Mouse (Mus musculus): ENCODE measurements around the gene Mindy1. TPM values are rescaled to one million over a fixed set of nuclear protein-coding genes. Genes with fewer than 3 reads are reported as not detected.

The Mindy1 gene
- polyA plus RNA-seq, 1 experiment from 2014 or later: 37.2 TPM

- no peak overlapping the region for H3K27ac ChIP-seq (ENCODE audit: low read depth, low read length)
- no peaks in the 10 kb centered on the region for H3K9me3 ChIP-seq (ENCODE audit: control insufficient read depth, low read length)
- H3K4me2 ChIP-seq (ENCODE audit: low read depth, low read length): no peak overlapping the region
- H3K4me1 ChIP-seq (ENCODE audit: control insufficient read depth, insufficient read depth, low read length): no peaks in the 10 kb centered on the region
- H3K27me3 ChIP-seq (ENCODE audit: control insufficient read depth, insufficient read depth, low read length): no peaks in the 10 kb centered on the region
- H3K9ac ChIP-seq (replicated peaks; ENCODE audit: low read depth, low read length): no peak overlapping the region
- ATAC-seq (ENCODE audit: low read depth): no peak
- WGBS: 90% methylated on average over 7 of the region's 7 CpGs
- no peak overlapping the region for H3K4me3 ChIP-seq (ENCODE audit: low read depth, low read length)
- H3K36me3 ChIP-seq (ENCODE audit: control insufficient read depth, insufficient read depth, low read length): peaks cover 30% of the 10 kb centered on the region; the same call in 1 of the 2 replicates
Measured at GRCm38 (mm10) chr3:95294316-95294715, 13.2 kb downstream of the Mindy1 start.

GRCm38 (mm10) chr3:95294718-95295117 is 13.6 kb downstream of the Mindy1 start:
- 94% methylated on average over 5 of the region's 5 CpGs for WGBS
- Histone ChIP-seq H3K36me3 (ENCODE audit: control insufficient read depth, insufficient read depth, low read length) (peaks cover 30% of the 10 kb centered on the region; the same call in 1 of the 2 replicates), H3K27me3 (ENCODE audit: control insufficient read depth, insufficient read depth, low read length) (no peaks in the 10 kb centered on the region), H3K4me1 (ENCODE audit: control insufficient read depth, insufficient read depth, low read length) (no peaks in the 10 kb centered on the region), H3K9ac (replicated peaks; ENCODE audit: low read depth, low read length) (no peak overlapping the region), H3K4me3 (ENCODE audit: low read depth, low read length) (no peak overlapping the region), H3K4me2 (ENCODE audit: low read depth, low read length) (no peak overlapping the region), H3K27ac (ENCODE audit: low read depth, low read length) (no peak overlapping the region), H3K9me3 (ENCODE audit: control insufficient read depth, low read length) (no peaks in the 10 kb centered on the region)
- no peak for ATAC-seq (ENCODE audit: low read depth)

DNA sequence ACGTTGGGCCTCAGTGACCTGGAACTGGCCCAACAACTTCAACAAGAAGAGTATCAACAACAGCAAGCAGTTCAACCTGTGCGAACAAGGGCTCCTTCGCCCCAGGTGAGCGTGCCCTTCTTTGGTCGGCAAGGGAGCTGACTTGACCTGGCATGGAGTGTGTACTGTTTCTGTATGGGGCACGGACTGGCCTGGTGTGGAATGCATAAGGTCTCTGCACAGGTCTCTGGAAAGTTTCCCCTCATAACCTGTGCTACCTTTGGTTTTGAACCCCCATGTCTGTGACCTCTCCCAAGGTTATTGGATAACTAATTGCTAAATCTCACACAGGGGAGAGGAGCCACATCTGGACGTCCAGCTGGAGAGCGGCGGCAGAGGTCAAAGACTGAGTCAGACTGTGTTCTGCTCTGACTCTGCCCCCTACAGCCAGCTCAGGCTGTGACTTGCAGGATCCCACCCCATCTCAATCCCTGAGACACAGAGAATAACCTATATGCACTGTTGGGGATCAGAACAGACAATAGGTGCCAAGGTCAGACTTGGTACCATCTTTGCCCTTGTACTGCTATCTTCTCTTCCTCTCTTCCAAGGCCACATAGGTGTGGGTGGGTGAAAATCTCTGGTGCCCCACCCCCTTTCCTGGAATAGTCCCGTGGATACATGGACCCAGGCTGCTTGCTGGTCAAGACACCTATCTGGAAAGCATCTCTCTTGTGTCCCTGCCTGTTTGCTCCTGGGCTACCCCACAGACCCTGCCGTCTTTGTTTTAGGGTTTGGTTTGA is 14.4 kb downstream of the Mindy1 start:
- H3K4me2 ChIP-seq (ENCODE audit: low read depth, low read length): no peak overlapping the region
- no peak overlapping the region for H3K4me3 ChIP-seq (ENCODE audit: low read depth, low read length)
- no peak for ATAC-seq (ENCODE audit: low read depth)
- 84% methylated on average over 11 of the region's 11 CpGs for WGBS
- H3K27ac ChIP-seq (ENCODE audit: low read depth, low read length): no peak overlapping the region
- H3K9ac ChIP-seq (replicated peaks; ENCODE audit: low read depth, low read length): no peak overlapping the region
- H3K27me3 ChIP-seq (ENCODE audit: control insufficient read depth, insufficient read depth, low read length): no peaks in the 10 kb centered on the region
- H3K36me3 ChIP-seq (ENCODE audit: control insufficient read depth, insufficient read depth, low read length): peaks cover 24% of the 10 kb centered on the region; the same call in 1 of the 2 replicates
- no peaks in the 10 kb centered on the region for H3K9me3 ChIP-seq (ENCODE audit: control insufficient read depth, low read length)
- H3K4me1 ChIP-seq (ENCODE audit: control insufficient read depth, insufficient read depth, low read length): no peaks in the 10 kb centered on the region

DNA sequence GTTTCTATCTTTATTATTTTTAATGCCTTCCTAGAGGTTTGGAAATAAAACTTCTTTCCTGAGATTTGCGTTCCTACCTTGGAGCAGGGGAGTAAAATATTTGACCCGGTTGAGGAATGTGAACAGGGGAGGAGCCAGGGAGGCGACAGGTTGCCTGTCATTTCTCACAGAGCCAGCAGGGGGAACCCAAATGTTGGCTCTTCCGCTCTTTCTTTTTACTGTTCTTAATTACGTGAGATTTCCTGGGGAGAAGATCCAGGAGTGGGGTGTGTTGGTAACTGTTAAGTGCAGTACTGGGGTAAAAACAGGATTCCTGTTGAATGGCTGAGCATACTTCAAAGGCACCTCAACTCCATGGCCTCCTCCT is 14.9 kb downstream of the Mindy1 start:
- no peak overlapping the region for H3K4me3 ChIP-seq (ENCODE audit: low read depth, low read length)
- H3K4me1 ChIP-seq (ENCODE audit: control insufficient read depth, insufficient read depth, low read length): no peaks in the 10 kb centered on the region
- H3K27me3 ChIP-seq (ENCODE audit: control insufficient read depth, insufficient read depth, low read length): no peaks in the 10 kb centered on the region
- peaks cover 24% of the 10 kb centered on the region; the same call in 1 of the 2 replicates for H3K36me3 ChIP-seq (ENCODE audit: control insufficient read depth, insufficient read depth, low read length)
- H3K9ac ChIP-seq (replicated peaks; ENCODE audit: low read depth, low read length): no peak overlapping the region
- H3K27ac ChIP-seq (ENCODE audit: low read depth, low read length): no peak overlapping the region
- WGBS: 13% methylated on average over 5 of the region's 5 CpGs
- H3K4me2 ChIP-seq (ENCODE audit: low read depth, low read length): no peak overlapping the region
- no peaks in the 10 kb centered on the region for H3K9me3 ChIP-seq (ENCODE audit: control insufficient read depth, low read length)
- ATAC-seq (ENCODE audit: low read depth): 0 out of 2 replicates have a peak, but pooled peaks have one; percentile 6

- Histone ChIP-seq H3K4me2 (ENCODE audit: low read depth, low read length) (no peak overlapping the region), H3K4me3 (ENCODE audit: low read depth, low read length) (no peak overlapping the region), H3K36me3 (ENCODE audit: control insufficient read depth, insufficient read depth, low read length) (peaks cover 20% of the 10 kb centered on the region; the same call in 1 of the 2 replicates), H3K9ac (replicated peaks; ENCODE audit: low read depth, low read length) (no peak overlapping the region), H3K27ac (ENCODE audit: low read depth, low read length) (no peak overlapping the region), H3K4me1 (ENCODE audit: control insufficient read depth, insufficient read depth, low read length) (no peaks in the 10 kb centered on the region), H3K9me3 (ENCODE audit: control insufficient read depth, low read length) (no peaks in the 10 kb centered on the region), H3K27me3 (ENCODE audit: control insufficient read depth, insufficient read depth, low read length) (no peaks in the 10 kb centered on the region)
- WGBS: 97% methylated on average over 7 of the region's 7 CpGs
- ATAC-seq (ENCODE audit: low read depth): no peak
Measured at GRCm38 (mm10) chr3:95298018-95298417, 16.9 kb downstream of the Mindy1 start.

DNA sequence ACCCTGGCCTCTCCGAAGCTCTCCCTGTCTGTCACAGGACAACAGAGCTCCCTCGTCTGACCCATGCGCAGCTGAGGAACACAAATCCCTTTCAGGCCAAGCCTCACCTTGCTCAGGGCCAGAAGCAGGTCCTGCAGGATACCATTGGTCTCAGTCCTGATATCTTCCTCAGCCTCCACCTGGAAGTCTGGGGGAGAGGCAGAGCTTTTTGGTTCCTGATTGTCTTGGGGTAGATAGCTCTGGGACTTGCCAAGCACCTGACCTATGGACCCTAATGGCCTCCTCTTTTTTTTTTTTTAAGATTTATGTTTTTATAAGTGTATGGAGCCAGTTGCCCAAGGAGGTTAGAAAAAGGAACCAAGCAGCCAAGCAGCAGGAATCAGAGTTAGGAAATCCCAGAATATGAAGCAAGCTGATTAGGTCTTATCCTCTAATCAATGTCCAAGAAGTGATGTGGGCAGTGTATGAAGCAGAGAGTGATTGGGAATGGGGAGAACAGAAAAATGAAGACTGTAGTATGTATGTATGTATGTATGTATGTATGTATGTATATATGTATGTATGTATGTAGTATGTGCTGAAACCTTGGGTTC is 20.2 kb downstream of the Mindy1 start:
- no peaks in the 10 kb centered on the region for H3K4me1 ChIP-seq (ENCODE audit: control insufficient read depth, insufficient read depth, low read length)
- no peaks in the 10 kb centered on the region for H3K36me3 ChIP-seq (ENCODE audit: control insufficient read depth, insufficient read depth, low read length)
- no peak overlapping the region for H3K9ac ChIP-seq (replicated peaks; ENCODE audit: low read depth, low read length)
- 93% methylated on average over 3 of the region's 3 CpGs for WGBS
- no peaks in the 10 kb centered on the region for H3K27me3 ChIP-seq (ENCODE audit: control insufficient read depth, insufficient read depth, low read length)
- H3K27ac ChIP-seq (ENCODE audit: low read depth, low read length): no peak overlapping the region
- no peak for ATAC-seq (ENCODE audit: low read depth)
- H3K4me3 ChIP-seq (ENCODE audit: low read depth, low read length): no peak overlapping the region
- no peaks in the 10 kb centered on the region for H3K9me3 ChIP-seq (ENCODE audit: control insufficient read depth, low read length)
- H3K4me2 ChIP-seq (ENCODE audit: low read depth, low read length): no peak overlapping the region

DNA sequence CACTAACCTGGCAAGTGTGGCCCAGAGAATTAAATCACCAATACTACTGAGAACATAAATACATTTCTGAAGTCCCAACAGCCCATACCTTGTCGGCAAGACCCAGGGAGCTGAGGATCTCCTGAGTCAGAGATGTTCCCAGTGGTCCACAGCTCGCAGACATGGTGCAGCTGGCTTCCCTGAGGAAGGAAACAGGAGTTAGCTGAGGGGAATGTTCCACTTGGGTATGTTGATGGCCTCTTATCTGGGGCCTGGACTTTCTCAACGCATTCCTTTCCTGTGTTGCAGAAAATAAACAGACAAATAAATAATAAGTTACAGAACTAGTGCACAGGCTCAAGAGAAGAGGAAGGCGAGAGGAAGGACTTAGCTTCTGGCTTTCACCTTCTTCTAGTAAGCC is 25.1 kb downstream of the Mindy1 start:
- ATAC-seq (ENCODE audit: low read depth): no peak
- Histone ChIP-seq H3K9ac (replicated peaks; ENCODE audit: low read depth, low read length) (no peak overlapping the region), H3K36me3 (ENCODE audit: control insufficient read depth, insufficient read depth, low read length) (no peaks in the 10 kb centered on the region), H3K4me2 (ENCODE audit: low read depth, low read length) (no peak overlapping the region), H3K4me3 (ENCODE audit: low read depth, low read length) (no peak overlapping the region), H3K9me3 (ENCODE audit: control insufficient read depth, low read length) (no peaks in the 10 kb centered on the region), H3K27me3 (ENCODE audit: control insufficient read depth, insufficient read depth, low read length) (no peaks in the 10 kb centered on the region), H3K27ac (ENCODE audit: low read depth, low read length) (no peak overlapping the region), H3K4me1 (ENCODE audit: control insufficient read depth, insufficient read depth, low read length) (no peaks in the 10 kb centered on the region)
- 90% methylated on average over 4 of the region's 4 CpGs for WGBS

GRCm38 (mm10) chr3:95307100-95307499 is 26.0 kb downstream of the Mindy1 start, which contains the start of gene Anxa9:
Gene Anxa9 (minus strand): TSS chr3:95307176.
- Histone ChIP-seq H3K27ac (ENCODE audit: low read depth, low read length) (no peak within 1 kb of the TSS), H3K9me3 (ENCODE audit: control insufficient read depth, low read length) (no peaks in the 10 kb centered on the region), H3K4me1 (ENCODE audit: control insufficient read depth, insufficient read depth, low read length) (no peaks in the 10 kb centered on the region), H3K9ac (replicated peaks; ENCODE audit: low read depth, low read length) (no peak within 1 kb of the TSS), H3K27me3 (ENCODE audit: control insufficient read depth, insufficient read depth, low read length) (no peaks in the 10 kb centered on the region), H3K4me3 (ENCODE audit: low read depth, low read length) (no peak within 1 kb of the TSS), H3K4me2 (ENCODE audit: low read depth, low read length) (no peak within 1 kb of the TSS), H3K36me3 (ENCODE audit: control insufficient read depth, insufficient read depth, low read length) (no peaks in the 10 kb centered on the region)
- 82% methylated on average over 7 of the region's 7 CpGs for WGBS
- no peak for ATAC-seq (ENCODE audit: low read depth)

DNA sequence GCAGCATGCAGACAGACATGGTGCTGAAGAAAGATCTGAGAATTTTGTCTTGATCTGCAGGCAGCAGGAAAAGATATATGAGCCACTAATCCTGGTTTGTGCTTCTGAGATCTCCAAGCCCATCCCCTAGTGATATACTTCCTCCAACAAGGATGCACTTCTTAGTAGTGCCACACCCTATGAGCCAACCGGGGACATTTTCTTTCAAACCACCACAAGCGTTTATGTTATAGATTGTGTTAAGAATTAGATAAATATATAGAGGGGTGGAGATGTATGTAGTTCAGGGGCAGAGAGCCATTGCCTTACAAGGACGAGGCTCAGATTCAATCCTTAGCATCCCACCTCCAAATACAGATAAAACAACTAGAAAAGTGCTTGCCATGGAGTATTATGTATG is 29.4 kb downstream of the Mindy1 start:
- Histone ChIP-seq H3K27ac (ENCODE audit: low read depth, low read length) (no peak overlapping the region), H3K4me1 (ENCODE audit: control insufficient read depth, insufficient read depth, low read length) (no peaks in the 10 kb centered on the region), H3K36me3 (ENCODE audit: control insufficient read depth, insufficient read depth, low read length) (no peaks in the 10 kb centered on the region), H3K4me2 (ENCODE audit: low read depth, low read length) (no peak overlapping the region), H3K9ac (replicated peaks; ENCODE audit: low read depth, low read length) (no peak overlapping the region), H3K4me3 (ENCODE audit: low read depth, low read length) (no peak overlapping the region), H3K27me3 (ENCODE audit: control insufficient read depth, insufficient read depth, low read length) (no peaks in the 10 kb centered on the region), H3K9me3 (ENCODE audit: control insufficient read depth, low read length) (no peaks in the 10 kb centered on the region)
- 72% methylated on average over 3 of the region's 3 CpGs for WGBS
- no peak for ATAC-seq (ENCODE audit: low read depth)

Data from neural tube, embryonic 14.5 days (tissue).